ENCODE assay signal across 21 mouse cellular contexts in genomic region chr8:77507510-77508035, GRCm38 (mm10). TPM values are rescaled to one million over a fixed set of nuclear protein-coding genes. Genes with fewer than 3 reads are reported as not detected.
A peak's percentile ranks its signal among the peaks of the same experiment; 100 is the strongest.
DNase-seq lines count a peak whose midpoint lies in the region; ATAC-seq and TF ChIP-seq lines count a peak whose summit lies in the region.
"Had no signal": no experiment of that assay in that cellular context is flagged by ENCODE, and none has a peak within 500 bp of the region (broad histone marks: within the 10 kb centered on the region; RNA-seq: fewer than 3 reads in every experiment).

No protein-coding gene starts in this region.

- no peak overlapping the region for H3K9ac ChIP-seq in kidney, embryonic 14.5 days (ENCODE audit: low read depth, low read length)
- H3K9ac ChIP-seq in kidney, postnatal 0 days (ENCODE audit: low read depth, low read length), result no peak overlapping the region
- H3K9ac ChIP-seq: forebrain, postnatal 0 days; hindbrain, embryonic 13.5 days had no signal

- no peak for DNase-seq in cerebellum, adult 8-10 months
- no peak for DNase-seq in gastrocnemius, adult 2 months
- no peak for DNase-seq in gastrocnemius, adult 18-20 months (ENCODE audit: low spot score)
- DNase-seq in kidney, postnatal 10 days, result no peak
- peak; percentile 56 for DNase-seq in kidney, postnatal 0 days (ENCODE audit: low spot score)
- no peak for DNase-seq in kidney, adult 11 months
- DNase-seq: adrenal gland, adult 8-10 months; adrenal gland, postnatal 25 days; cerebellum, adult 9-10 months; forebrain, postnatal 0 days; gastrocnemius, postnatal 25 days; heart, adult 2 months had no signal

- no peaks in the 10 kb centered on the region for H3K9me3 ChIP-seq in kidney, embryonic 14.5 days (ENCODE audit: control insufficient read depth, low read length)
- no peaks in the 10 kb centered on the region for H3K9me3 ChIP-seq in kidney, postnatal 0 days (replicated peaks; ENCODE audit: low read length)
- H3K9me3 ChIP-seq: heart, embryonic 10.5 days; hindbrain, embryonic 13.5 days had no signal

- ATAC-seq in cerebellum, adult (ENCODE audit: insufficient number of reproducible peaks, low FRiP score, low TSS enrichment), result peak; percentile 54; the same call in 1 of the 2 replicates
- ATAC-seq in kidney, embryonic 14.5 days (ENCODE audit: low FRiP score, low TSS enrichment), result peak; percentile 74
- no peak for ATAC-seq in kidney, postnatal 0 days (replicated peaks; ENCODE audit: low FRiP score, low read depth)
- ATAC-seq: activated CD4-positive, CD25-positive, alpha-beta regulatory T cell, adult 4 months; forebrain, embryonic 14.5 days; forebrain, postnatal 0 days; hindbrain, postnatal 0 days; inflammation-experienced regulatory T-cells, adult 6 months; intestine, embryonic 16.5 days had no signal

- peak overlapping the region; percentile 23; the same call in 1 of the 2 replicates for H3K4me3 ChIP-seq in gastrocnemius, adult 2 months
- H3K4me3 ChIP-seq in kidney, embryonic 14.5 days (ENCODE audit: low read length), result no peak overlapping the region
- H3K4me3 ChIP-seq in kidney, postnatal 0 days (replicated peaks; ENCODE audit: low read depth, low read length), result no peak overlapping the region
- H3K4me3 ChIP-seq: heart, adult 2 months; heart, embryonic 10.5 days; hindbrain, embryonic 13.5 days had no signal

- no peaks in the 10 kb centered on the region for H3K27me3 ChIP-seq in kidney, embryonic 14.5 days (ENCODE audit: control insufficient read depth, insufficient read depth, low read length)
- H3K27me3 ChIP-seq in kidney, postnatal 0 days (ENCODE audit: insufficient read depth, low read length), result no peaks in the 10 kb centered on the region

- H3K4me1 ChIP-seq in kidney, embryonic 14.5 days (ENCODE audit: control insufficient read depth, insufficient read depth, low read length), result peaks cover 20% of the 10 kb centered on the region
- H3K4me1 ChIP-seq in kidney, postnatal 0 days (replicated peaks; ENCODE audit: insufficient read depth, low read length), result peaks cover 15% of the 10 kb centered on the region

- 29% methylated on average over 10 of the region's 10 CpGs for WGBS in kidney, embryonic 14.5 days
- 29% methylated on average over 10 of the region's 10 CpGs for WGBS in kidney, postnatal 0 days

- TF ChIP-seq CTCF in gastrocnemius, adult 2 months (IDR thresholded peaks at IDR 0.05), result no peak
- TF ChIP-seq CTCF in kidney, postnatal 0 days (IDR thresholded peaks at IDR 0.05; ENCODE audit: low read depth), result no peak

- intact Hi-C loops in gastrocnemius, adult 2 months (cut with DNase I), result no loop called here

- H3K36me3 ChIP-seq in kidney, embryonic 14.5 days (ENCODE audit: control insufficient read depth, insufficient read depth, low read length), result no peaks in the 10 kb centered on the region
- H3K36me3 ChIP-seq in kidney, postnatal 0 days (ENCODE audit: insufficient read depth, low read length), result no peaks in the 10 kb centered on the region
- H3K36me3 ChIP-seq: heart, embryonic 10.5 days; hindbrain, embryonic 13.5 days had no signal

- no peak overlapping the region for H3K4me2 ChIP-seq in kidney, embryonic 14.5 days (replicated peaks; ENCODE audit: low read depth, low read length)
- H3K4me2 ChIP-seq in kidney, postnatal 0 days (ENCODE audit: low read length), result peak overlapping the region; percentile 6; the same call in 1 of the 2 replicates
- H3K4me2 ChIP-seq: hindbrain, embryonic 13.5 days had no signal

- peak overlapping the region; percentile 28; the same call in 1 of the 2 replicates for H3K27ac ChIP-seq in gastrocnemius, adult 2 months
- H3K27ac ChIP-seq in kidney, embryonic 14.5 days (ENCODE audit: low read depth, low read length), result no peak overlapping the region
- no peak overlapping the region for H3K27ac ChIP-seq in kidney, postnatal 0 days
- H3K27ac ChIP-seq: heart, adult 2 months; heart, embryonic 10.5 days; hindbrain, embryonic 13.5 days; hindbrain, postnatal 0 days had no signal

RNA-seq across cellular contexts. Expression of gene Arhgap10, which starts 10.2 kb away (rescaled TPM):
- 10 to 100 TPM; 54.4 to 55.9 TPM for total RNA-seq in gastrocnemius, adult 2 months (2021)
- total RNA-seq in gastrocnemius, adult 18-20 months (2021), result 10 to 100 TPM; 37.6 to 40.7 TPM
- polyA plus RNA-seq in kidney, embryonic 14.5 days (2014; fragmentation: Nextera tagmentation; extraction: Ambion mirVana), result 21.8 and 29.4 TPM in 2 replicates
- 26.6 and 28.5 TPM in 2 replicates for polyA plus RNA-seq in kidney, postnatal 0 days (2015; fragmentation: Nextera tagmentation; extraction: Ambion mirVana)

RNA-seq across cellular contexts. Expression of gene Prmt9, which starts 41.6 kb away (rescaled TPM):
- 10 to 100 TPM in 1 of 2 experiments, 1 to 10 TPM in 1; 9.0 to 11.2 TPM for total RNA-seq in gastrocnemius, adult 2 months (2021)
- total RNA-seq in gastrocnemius, adult 18-20 months (2021), result 1 to 10 TPM; 8.8 to 9.1 TPM
- polyA plus RNA-seq in kidney, embryonic 14.5 days (2014; fragmentation: Nextera tagmentation; extraction: Ambion mirVana), result 16.7 and 21.4 TPM in 2 replicates
- 16.3 and 16.8 TPM in 2 replicates for polyA plus RNA-seq in kidney, postnatal 0 days (2015; fragmentation: Nextera tagmentation; extraction: Ambion mirVana)
